Mouse (Mus musculus) heart, adult 2 months (tissue): ENCODE results near the gene Gnai2.

ENCODE experiments used
- CTCF ChIP-seq: fragments of 200-600 bp; IDR thresholded peaks from 2 replicates; pipeline ENCODE4 v1.8.1; 2022; ENCODE audit warnings: antibody characterized with exemption, mild to moderate bottlenecking, moderate library complexity
- EP300 ChIP-seq: fragments of 200-500 bp; IDR thresholded peaks from 2 replicates; pipeline ENCODE4 v1.6.1; 2011; ENCODE audit warnings: low read depth, low read length, control low read depth; ENCODE audit not compliant: insufficient read depth
- POLR2A ChIP-seq: fragments of 200-500 bp; IDR thresholded peaks from 2 replicates; pipeline ENCODE4 v1.6.1; 2011; ENCODE audit warnings: mild to moderate bottlenecking, low read depth, low read length, control low read depth; ENCODE audit not compliant: insufficient read depth

DNA sequence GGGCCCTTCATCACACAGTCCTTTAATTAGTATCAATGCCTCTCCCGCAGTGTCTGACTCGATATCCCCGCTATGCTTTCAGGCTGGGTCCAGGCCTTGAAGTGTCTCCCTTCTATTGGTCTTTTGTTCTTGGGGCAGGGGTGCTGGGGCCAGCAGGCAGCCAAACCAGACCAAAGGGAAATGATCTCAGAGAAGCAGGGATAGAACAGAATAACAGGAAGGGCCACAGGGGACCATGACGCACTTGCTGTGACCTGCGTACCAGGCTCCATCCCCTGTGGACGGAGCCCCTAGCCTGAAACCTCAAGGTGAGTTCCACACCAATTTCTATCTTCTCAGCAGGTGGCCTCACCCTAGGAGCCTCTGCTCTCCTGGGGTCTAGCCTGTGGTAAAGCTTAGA, 17.1 kb downstream of the Gnai2 start:
- no peak for TF ChIP-seq POLR2A
- no peak for TF ChIP-seq CTCF
- no peak for TF ChIP-seq EP300
